Mouse (Mus musculus): Measurements from ENCODE around the gene Ncoa3. TPM values are rescaled to one million over a fixed set of nuclear protein-coding genes. Genes with fewer than 3 reads are reported as not detected.

Gene Ncoa3
- polyA plus RNA-seq, 1 experiment from 2014 or later, result 23.2 TPM

DNA sequence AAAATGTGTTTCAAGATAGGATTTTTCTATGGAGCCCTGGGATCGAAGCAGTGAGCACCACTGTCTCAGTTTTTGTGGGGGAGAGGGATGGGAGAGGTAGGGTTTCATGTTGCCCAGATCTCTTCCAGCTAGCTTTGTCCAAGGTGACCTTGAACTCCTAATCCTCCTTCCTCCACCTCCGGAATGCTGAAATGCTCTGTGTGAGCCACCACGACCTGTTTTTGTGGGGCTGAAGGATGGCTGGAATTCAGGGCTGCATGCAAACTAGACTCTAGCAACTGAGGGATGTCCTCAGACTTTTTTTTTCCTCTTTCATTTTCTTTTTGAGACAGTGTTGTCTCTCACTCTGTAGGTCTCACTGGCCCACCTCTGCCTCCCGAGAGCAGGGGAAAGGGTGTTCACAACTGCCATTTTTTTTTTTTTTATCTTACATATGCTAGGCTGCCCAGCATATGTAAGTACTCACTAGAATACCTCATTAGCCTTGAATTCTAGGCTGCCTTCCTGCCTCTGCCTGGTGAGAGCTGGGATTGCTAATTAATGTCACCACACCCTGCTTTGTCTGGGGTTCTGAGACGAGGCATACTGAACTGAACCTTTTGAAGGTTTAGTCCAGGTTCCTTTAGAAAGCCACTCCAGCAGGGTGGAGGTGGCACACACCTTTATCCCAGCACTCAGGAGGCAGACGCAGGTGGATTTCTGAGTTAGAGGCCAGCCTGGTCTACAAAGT lies 11.0 kb upstream of the Ncoa3 start:
- Histone ChIP-seq H3K4me1 (ENCODE audit: control insufficient read depth, insufficient read depth, low read length) (peaks cover 11% of the 10 kb centered on the region), H3K27ac (ENCODE audit: low read depth, low read length) (no peak overlapping the region), H3K36me3 (ENCODE audit: control insufficient read depth, insufficient read depth, low read length) (no peaks in the 10 kb centered on the region), H3K9me3 (ENCODE audit: control insufficient read depth, low read length) (no peaks in the 10 kb centered on the region), H3K27me3 (ENCODE audit: control insufficient read depth, insufficient read depth, low read length) (no peaks in the 10 kb centered on the region), H3K4me2 (replicated peaks; ENCODE audit: low read depth, low read length) (no peak overlapping the region), H3K4me3 (ENCODE audit: low read length) (no peak overlapping the region), H3K9ac (ENCODE audit: low read depth, low read length) (no peak overlapping the region)
- ATAC-seq (ENCODE audit: low FRiP score, low TSS enrichment), result no peak
- WGBS, result 55% methylated on average over 6 of the region's 6 CpGs

DNA sequence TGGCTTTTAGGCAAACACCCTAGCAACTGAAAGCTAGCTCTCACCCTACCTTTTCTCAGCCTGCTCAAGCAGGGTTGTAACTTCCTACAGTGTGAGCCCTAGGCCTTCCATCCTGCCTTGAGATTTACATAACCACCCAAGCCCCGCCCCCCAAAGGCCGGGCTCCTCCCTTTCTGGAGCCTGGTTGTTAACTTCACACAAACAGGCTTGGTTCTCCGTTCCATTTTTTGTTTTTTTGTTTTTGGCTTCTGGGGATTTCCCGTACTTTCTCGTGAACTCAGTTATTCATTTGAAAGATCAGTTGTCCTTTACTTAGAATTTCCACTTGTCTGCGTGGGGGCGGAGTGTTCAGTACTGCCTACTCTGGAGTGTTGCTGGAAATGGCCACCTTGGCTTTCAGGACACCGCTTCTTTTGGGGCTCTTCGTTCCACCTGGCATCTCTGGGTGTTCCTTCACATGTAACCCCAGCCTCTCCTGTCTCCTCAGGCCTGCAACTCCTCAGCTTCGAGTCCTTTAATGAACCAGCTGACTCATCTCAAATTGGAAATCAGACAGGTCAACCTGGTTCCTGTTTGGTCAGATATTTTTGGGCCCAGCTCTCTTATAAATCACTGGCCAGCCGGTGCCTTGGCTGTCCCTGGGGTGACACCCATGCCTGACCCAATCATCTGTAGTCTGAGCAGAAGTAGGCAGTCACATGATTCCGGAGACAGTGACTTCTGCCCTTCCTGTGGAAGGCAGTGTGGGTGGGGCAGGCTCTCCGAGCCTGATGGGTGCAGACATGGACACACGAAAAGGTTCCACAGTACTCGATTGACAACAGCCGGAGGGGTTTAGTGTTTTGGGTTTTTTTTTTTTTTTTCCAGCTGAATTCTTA lies 9.7 kb upstream of the Ncoa3 start:
- peak overlapping the region; percentile 67 for H3K27ac ChIP-seq (ENCODE audit: low read depth, low read length)
- no peaks in the 10 kb centered on the region for H3K9me3 ChIP-seq (ENCODE audit: control insufficient read depth, low read length)
- H3K27me3 ChIP-seq (ENCODE audit: control insufficient read depth, insufficient read depth, low read length), result no peaks in the 10 kb centered on the region
- no peak overlapping the region for H3K4me2 ChIP-seq (replicated peaks; ENCODE audit: low read depth, low read length)
- H3K4me3 ChIP-seq (ENCODE audit: low read length), result no peak overlapping the region
- WGBS, result 41% methylated on average over 16 of the region's 16 CpGs
- H3K9ac ChIP-seq (ENCODE audit: low read depth, low read length), result no peak overlapping the region
- peaks cover 11% of the 10 kb centered on the region for H3K4me1 ChIP-seq (ENCODE audit: control insufficient read depth, insufficient read depth, low read length)
- peak; percentile 43; the same call in 1 of the 2 replicates for ATAC-seq (ENCODE audit: low FRiP score, low TSS enrichment)
- H3K36me3 ChIP-seq (ENCODE audit: control insufficient read depth, insufficient read depth, low read length), result no peaks in the 10 kb centered on the region

DNA sequence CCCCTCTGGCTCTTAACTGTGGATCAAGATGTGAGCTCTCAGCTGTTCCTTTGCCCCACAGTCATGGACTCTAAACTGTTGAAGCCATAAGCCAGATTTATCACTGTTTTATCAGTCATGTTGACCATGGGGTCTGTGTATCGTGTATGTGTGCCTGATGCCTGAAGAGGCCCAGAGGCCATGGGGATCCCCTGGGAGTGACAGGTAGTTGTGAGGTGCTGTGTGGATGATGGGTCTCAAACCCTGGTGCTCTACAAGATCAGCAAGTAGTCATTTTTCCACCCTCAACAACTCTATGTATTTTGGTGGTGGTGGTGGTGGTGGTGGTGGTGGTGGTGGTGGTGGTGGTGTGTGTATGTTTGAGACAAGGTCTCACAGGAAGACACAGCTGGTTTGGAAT lies 8.1 kb upstream of the Ncoa3 start:
- Histone ChIP-seq H3K36me3 (ENCODE audit: control insufficient read depth, insufficient read depth, low read length) (no peaks in the 10 kb centered on the region), H3K27ac (ENCODE audit: low read depth, low read length) (no peak overlapping the region), H3K9ac (ENCODE audit: low read depth, low read length) (no peak overlapping the region), H3K4me1 (ENCODE audit: control insufficient read depth, insufficient read depth, low read length) (peaks cover 11% of the 10 kb centered on the region), H3K9me3 (ENCODE audit: control insufficient read depth, low read length) (no peaks in the 10 kb centered on the region), H3K4me2 (replicated peaks; ENCODE audit: low read depth, low read length) (no peak overlapping the region), H3K27me3 (ENCODE audit: control insufficient read depth, insufficient read depth, low read length) (no peaks in the 10 kb centered on the region), H3K4me3 (ENCODE audit: low read length) (no peak overlapping the region)
- no peak for ATAC-seq (ENCODE audit: low FRiP score, low TSS enrichment)
- 92% methylated on average over 1 of the region's 1 CpGs for WGBS

DNA sequence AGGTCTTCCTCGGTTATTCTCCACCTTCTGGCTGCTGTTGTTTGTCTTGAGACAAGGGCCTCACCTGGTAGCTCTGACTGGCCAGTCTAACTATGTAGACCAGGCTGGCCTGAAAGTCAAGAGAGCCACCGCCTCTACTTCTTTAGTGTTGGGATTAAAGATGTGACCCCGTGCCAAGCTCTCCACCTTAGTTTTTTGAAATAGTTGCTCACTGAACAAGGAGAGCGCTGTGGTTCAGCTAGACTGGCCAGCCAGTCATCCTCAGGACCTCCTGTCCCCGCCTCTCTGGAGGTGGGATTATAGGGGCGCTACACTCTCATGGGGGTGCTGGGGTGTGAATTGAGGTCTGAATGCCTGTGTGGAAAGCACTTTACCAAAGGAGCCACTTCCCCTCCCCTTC lies 7.5 kb upstream of the Ncoa3 start:
- no peak overlapping the region for H3K4me2 ChIP-seq (replicated peaks; ENCODE audit: low read depth, low read length)
- no peak overlapping the region for H3K4me3 ChIP-seq (ENCODE audit: low read length)
- H3K27me3 ChIP-seq (ENCODE audit: control insufficient read depth, insufficient read depth, low read length), result no peaks in the 10 kb centered on the region
- WGBS, result 93% methylated on average over 6 of the region's 6 CpGs
- ATAC-seq (ENCODE audit: low FRiP score, low TSS enrichment), result no peak
- H3K4me1 ChIP-seq (ENCODE audit: control insufficient read depth, insufficient read depth, low read length), result peaks cover 11% of the 10 kb centered on the region
- H3K9me3 ChIP-seq (ENCODE audit: control insufficient read depth, low read length), result no peaks in the 10 kb centered on the region
- H3K9ac ChIP-seq (ENCODE audit: low read depth, low read length), result no peak overlapping the region
- no peaks in the 10 kb centered on the region for H3K36me3 ChIP-seq (ENCODE audit: control insufficient read depth, insufficient read depth, low read length)
- H3K27ac ChIP-seq (ENCODE audit: low read depth, low read length), result no peak overlapping the region

DNA sequence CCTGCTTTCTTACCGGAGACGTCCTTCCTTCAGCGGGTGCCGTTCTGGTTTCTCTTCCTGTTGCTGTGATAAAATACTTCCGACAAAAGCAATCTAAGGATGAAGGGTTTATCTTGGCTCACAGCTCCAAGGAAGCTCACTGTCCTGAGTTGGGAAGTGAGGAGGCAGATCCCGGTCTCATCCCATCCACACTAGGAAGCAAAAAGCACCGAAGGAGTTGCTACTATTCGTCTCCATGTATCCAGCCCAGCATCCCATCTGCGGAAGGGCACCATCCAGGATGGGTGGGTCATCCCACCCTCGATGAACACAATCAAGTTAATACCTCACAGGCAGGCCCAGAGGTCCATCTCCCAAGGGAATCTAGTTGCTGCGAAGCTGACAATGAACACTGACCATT lies 6.9 kb upstream of the Ncoa3 start:
- Histone ChIP-seq H3K27ac (ENCODE audit: low read depth, low read length) (no peak overlapping the region), H3K4me3 (ENCODE audit: low read length) (no peak overlapping the region), H3K4me2 (replicated peaks; ENCODE audit: low read depth, low read length) (no peak overlapping the region), H3K36me3 (ENCODE audit: control insufficient read depth, insufficient read depth, low read length) (no peaks in the 10 kb centered on the region), H3K27me3 (ENCODE audit: control insufficient read depth, insufficient read depth, low read length) (no peaks in the 10 kb centered on the region), H3K9me3 (ENCODE audit: control insufficient read depth, low read length) (no peaks in the 10 kb centered on the region), H3K4me1 (ENCODE audit: control insufficient read depth, insufficient read depth, low read length) (peaks cover 11% of the 10 kb centered on the region), H3K9ac (ENCODE audit: low read depth, low read length) (no peak overlapping the region)
- 84% methylated on average over 11 of the region's 11 CpGs for WGBS
- ATAC-seq (ENCODE audit: low FRiP score, low TSS enrichment), result no peak

DNA sequence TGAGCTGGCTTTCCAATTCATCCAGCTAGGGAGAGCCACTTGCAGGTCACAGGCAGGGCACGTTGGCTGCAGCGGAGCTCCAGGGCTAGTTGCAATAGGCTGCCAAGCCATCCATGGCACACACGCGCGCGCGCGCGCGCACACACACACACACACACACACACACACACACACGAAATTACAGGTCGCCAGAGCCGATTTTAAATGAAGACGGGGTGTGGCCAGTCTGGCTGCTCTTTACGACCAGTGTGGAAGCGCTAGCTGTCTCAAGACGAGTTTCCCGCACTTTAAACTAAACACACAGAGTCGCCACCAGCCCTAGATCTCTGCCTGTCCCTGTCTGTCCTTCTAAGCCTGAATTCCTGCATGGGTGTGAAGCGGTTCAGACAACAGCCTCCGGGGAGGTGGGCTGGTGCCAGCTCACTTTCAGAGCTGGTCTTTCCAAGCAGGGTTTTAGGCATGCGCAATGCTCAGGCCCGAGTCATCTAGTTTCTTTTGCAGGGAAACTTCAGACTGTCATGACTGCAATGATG lies 5.4 kb upstream of the Ncoa3 start:
- H3K9ac ChIP-seq (ENCODE audit: low read depth, low read length), result peak overlapping the region; percentile 63
- no peaks in the 10 kb centered on the region for H3K27me3 ChIP-seq (ENCODE audit: control insufficient read depth, insufficient read depth, low read length)
- 1% methylated on average over 23 of the region's 23 CpGs for WGBS
- peak overlapping the region; percentile 97 for H3K27ac ChIP-seq (ENCODE audit: low read depth, low read length)
- peaks cover 11% of the 10 kb centered on the region for H3K4me1 ChIP-seq (ENCODE audit: control insufficient read depth, insufficient read depth, low read length)
- H3K36me3 ChIP-seq (ENCODE audit: control insufficient read depth, insufficient read depth, low read length), result no peaks in the 10 kb centered on the region
- peak overlapping the region; percentile 68 for H3K4me2 ChIP-seq (replicated peaks; ENCODE audit: low read depth, low read length)
- peak; percentile 73 for ATAC-seq (ENCODE audit: low FRiP score, low TSS enrichment)
- peak overlapping the region; percentile 44 for H3K4me3 ChIP-seq (ENCODE audit: low read length)
- no peaks in the 10 kb centered on the region for H3K9me3 ChIP-seq (ENCODE audit: control insufficient read depth, low read length)

DNA sequence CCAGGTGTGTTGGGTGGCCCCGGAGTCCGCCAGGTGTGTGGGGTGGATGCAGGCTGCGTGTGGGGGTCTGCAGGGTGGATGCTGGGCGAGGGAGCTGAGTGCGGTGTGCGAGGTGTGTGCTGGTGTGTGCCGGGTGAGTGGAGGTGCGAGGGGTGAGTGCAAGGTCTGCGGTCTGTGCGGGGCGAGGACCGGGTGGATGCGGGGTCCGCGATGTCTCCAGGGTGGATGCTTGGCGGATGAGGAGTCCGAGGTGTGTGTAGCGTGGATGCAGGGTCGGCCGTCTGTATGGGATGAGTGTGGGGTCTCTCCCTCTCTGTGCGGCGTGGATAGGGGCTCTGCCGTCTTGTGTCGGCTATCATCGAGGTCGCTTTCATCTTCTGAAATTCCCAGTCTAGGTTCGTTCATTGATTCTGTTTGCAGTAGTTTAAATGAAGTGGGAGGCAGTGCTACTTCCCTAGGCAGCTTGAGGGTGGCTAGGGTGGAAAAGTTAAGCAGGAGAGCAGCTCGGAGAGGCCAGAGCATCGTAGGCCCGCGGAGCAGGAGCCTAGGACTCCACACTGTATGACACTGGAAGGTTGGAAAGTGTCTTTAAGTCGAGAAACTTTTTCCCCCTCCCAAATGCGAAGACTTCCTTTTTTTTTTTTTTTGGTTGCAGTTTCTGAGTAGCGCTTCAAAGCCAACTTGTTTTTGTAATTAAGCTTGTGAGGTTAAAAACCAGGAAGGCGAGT lies 901 bp downstream of the Ncoa3 start:
- WGBS, result 3% methylated on average over 35 of the region's 35 CpGs
- peak overlapping the region; percentile 97 for H3K9ac ChIP-seq (ENCODE audit: low read depth, low read length)
- H3K36me3 ChIP-seq (ENCODE audit: control insufficient read depth, insufficient read depth, low read length), result no peaks in the 10 kb centered on the region
- peak; percentile 65 for ATAC-seq (ENCODE audit: low FRiP score, low TSS enrichment)
- no peaks in the 10 kb centered on the region for H3K27me3 ChIP-seq (ENCODE audit: control insufficient read depth, insufficient read depth, low read length)
- H3K27ac ChIP-seq (ENCODE audit: low read depth, low read length), result peak overlapping the region; percentile 85; the same call in 1 of the 2 replicates
- H3K4me2 ChIP-seq (replicated peaks; ENCODE audit: low read depth, low read length), result peak overlapping the region; percentile 83
- H3K4me3 ChIP-seq (ENCODE audit: low read length), result peak overlapping the region; percentile 95
- no peaks in the 10 kb centered on the region for H3K9me3 ChIP-seq (ENCODE audit: control insufficient read depth, low read length)
- H3K4me1 ChIP-seq (ENCODE audit: control insufficient read depth, insufficient read depth, low read length), result peaks cover 6% of the 10 kb centered on the region

DNA sequence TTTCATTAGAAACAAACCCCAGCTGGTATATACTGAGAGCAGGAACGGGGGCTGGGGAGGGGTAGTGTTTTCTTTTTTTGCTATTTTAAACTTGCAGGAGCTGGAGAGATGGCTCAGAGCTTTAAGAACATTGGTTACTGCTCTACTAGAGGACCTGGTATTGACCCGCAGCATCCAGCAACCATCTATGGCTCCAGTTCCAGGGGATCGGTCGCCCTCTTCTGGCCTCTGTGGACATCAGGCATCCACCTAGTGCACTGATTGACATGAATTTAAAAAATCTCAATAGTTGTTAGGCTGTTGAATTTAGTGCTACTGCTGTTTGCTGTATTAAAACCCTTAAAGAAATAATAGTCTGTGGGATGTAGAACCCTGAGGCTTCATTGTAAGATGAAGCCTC lies 1.9 kb downstream of the Ncoa3 start:
- 90% methylated on average over 4 of the region's 4 CpGs for WGBS
- H3K4me1 ChIP-seq (ENCODE audit: control insufficient read depth, insufficient read depth, low read length), result peaks cover 14% of the 10 kb centered on the region
- no peaks in the 10 kb centered on the region for H3K27me3 ChIP-seq (ENCODE audit: control insufficient read depth, insufficient read depth, low read length)
- H3K36me3 ChIP-seq (ENCODE audit: control insufficient read depth, insufficient read depth, low read length), result no peaks in the 10 kb centered on the region
- no peak overlapping the region for H3K27ac ChIP-seq (ENCODE audit: low read depth, low read length)
- no peaks in the 10 kb centered on the region for H3K9me3 ChIP-seq (ENCODE audit: control insufficient read depth, low read length)
- no peak overlapping the region; the same call in 1 of the 2 replicates for H3K4me2 ChIP-seq (replicated peaks; ENCODE audit: low read depth, low read length)
- H3K4me3 ChIP-seq (ENCODE audit: low read length), result peak overlapping the region; percentile 95; the same call in 1 of the 2 replicates
- H3K9ac ChIP-seq (ENCODE audit: low read depth, low read length), result no peak overlapping the region
- ATAC-seq (ENCODE audit: low FRiP score, low TSS enrichment), result no peak

Measured in kidney, embryonic 14.5 days (tissue).